Mouse (Mus musculus) stomach, postnatal 0 days (tissue): ENCODE measurements at regions not wholly inside any gene's neighbourhood (a gene's known extent, or its start where the extent isn't known, plus 50 kb on each side); places are given as distances from the start of the nearest gene placed in this dataset.

ENCODE experiments used
- CTCF ChIP-seq: IDR thresholded peaks from 2 replicates; pipeline ENCODE4 v1.5.1; 2016; ENCODE audit warnings: antibody characterized with exemption, low read depth, mild to moderate bottlenecking, moderate library complexity
- EP300 ChIP-seq: optimal IDR thresholded peaks from 2 replicates; pipeline ENCODE3; 2016; ENCODE audit warnings: antibody characterized with exemption

- no peak for TF ChIP-seq EP300
- TF ChIP-seq CTCF = no peak
Measured at GRCm38 (mm10) chr4:106062651-106063050, 253.4 kb upstream of the Usp24 start.
